Mouse (Mus musculus): ENCODE measurements around the gene Tmem126b. TPM values are rescaled to one million over a fixed set of nuclear protein-coding genes. Genes with fewer than 3 reads are reported as not detected.

The Tmem126b gene
- polyA plus RNA-seq, 1 experiment from 2014 or later, result 22.9 TPM

DNA sequence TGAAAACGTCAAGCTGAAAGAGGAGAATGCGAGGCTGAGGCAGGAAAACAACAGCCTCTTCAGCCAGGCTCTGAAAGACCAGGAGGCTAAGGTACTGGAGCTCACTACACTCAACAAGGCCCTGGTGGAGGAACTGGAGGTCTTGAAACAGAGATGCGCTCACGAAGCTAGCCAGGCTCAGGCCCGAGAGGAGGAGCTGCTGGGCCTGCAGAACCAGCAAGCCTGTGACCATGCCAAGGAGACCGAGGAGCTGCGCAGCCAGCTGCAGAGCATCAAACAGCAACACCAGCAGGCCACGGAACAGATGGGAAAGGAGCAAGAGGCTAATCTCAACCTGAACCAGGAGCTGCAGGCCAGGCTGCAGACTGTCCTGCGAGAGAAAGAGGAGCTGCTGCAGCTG lies 48.8 kb downstream of the Tmem126b start:
- no peak overlapping the region for H3K9ac ChIP-seq (replicated peaks; ENCODE audit: low read depth)
- H3K36me3 ChIP-seq (ENCODE audit: insufficient read depth, low read length), result no peaks in the 10 kb centered on the region
- no peak for ATAC-seq
- H3K9me3 ChIP-seq (ENCODE audit: low read length), result no peaks in the 10 kb centered on the region
- DNase-seq (ENCODE audit: low spot score), result peak; percentile 5
- peak overlapping the region; percentile 66 for H3K4me2 ChIP-seq (replicated peaks; ENCODE audit: low read depth, low read length)
- no peak overlapping the region for H3K27ac ChIP-seq (ENCODE audit: low read length)
- H3K4me3 ChIP-seq (ENCODE audit: low read depth, low read length), result peak overlapping the region; percentile 39; the same call in 1 of the 2 replicates
- peaks cover 4% of the 10 kb centered on the region; the same call in 1 of the 2 replicates for H3K4me1 ChIP-seq (ENCODE audit: insufficient read depth, low read depth, low read length)
- no peaks in the 10 kb centered on the region for H3K27me3 ChIP-seq (replicated peaks; ENCODE audit: insufficient read depth, low read length)
- WGBS, result 63% methylated on average over 9 of the region's 9 CpGs
- no peak for TF ChIP-seq CTCF (IDR thresholded peaks at IDR 0.05)
- TF ChIP-seq EP300 (IDR thresholded peaks at IDR 0.05), result no peak

- DNase-seq (ENCODE audit: low spot score) (peak; percentile 98), ATAC-seq (peak; percentile 100)
- H3K4me2 ChIP-seq (replicated peaks; ENCODE audit: low read depth, low read length), result peak within 1 kb of the TSS; percentile 66
- H3K9ac ChIP-seq (replicated peaks; ENCODE audit: low read depth), result no peak within 1 kb of the TSS; the same call in 1 of the 2 replicates
- H3K4me3 ChIP-seq (ENCODE audit: low read depth, low read length), result peak within 1 kb of the TSS; percentile 39
- H3K27ac ChIP-seq (ENCODE audit: low read length), result no peak within 1 kb of the TSS
- H3K36me3 ChIP-seq (ENCODE audit: insufficient read depth, low read length), result no peaks in the 10 kb centered on the region
- WGBS, result 22% methylated on average over 29 of the region's 29 CpGs
- peaks cover 4% of the 10 kb centered on the region; the same call in 1 of the 2 replicates for H3K4me1 ChIP-seq (ENCODE audit: insufficient read depth, low read depth, low read length)
- H3K9me3 ChIP-seq (ENCODE audit: low read length), result no peaks in the 10 kb centered on the region
- TF ChIP-seq CTCF (IDR thresholded peaks at IDR 0.05) (no peak), EP300 (IDR thresholded peaks at IDR 0.05) (no peak)
- no peaks in the 10 kb centered on the region for H3K27me3 ChIP-seq (replicated peaks; ENCODE audit: insufficient read depth, low read length)
Observed at GRCm38 (mm10) chr7:90426020-90427001, 49.5 kb downstream of the Tmem126b start, which contains the start of gene Ccdc89. Gene Ccdc89, plus strand, starts transcription at chr7:90426577.

Other genes starting within 250 kb of the Tmem126b start
- gene Ccdc83, start 210.2 kb downstream of the Tmem126b start, polyA plus RNA-seq (2015; fragmentation: Nextera tagmentation; extraction: Ambion mirVana), result 0.57 and 0.64 TPM in 2 replicates
- gene Sytl2, start 173.7 kb downstream of the Tmem126b start, polyA plus RNA-seq (2015; fragmentation: Nextera tagmentation; extraction: Ambion mirVana), result 7.4 and 8.0 TPM in 2 replicates
- gene Ccdc89, start 49.4 kb downstream of the Tmem126b start, polyA plus RNA-seq (2015; fragmentation: Nextera tagmentation; extraction: Ambion mirVana), result 1.2 and 1.4 TPM in 2 replicates
- 23.7 and 28.7 TPM in 2 replicates for gene Crebzf, start 33.3 kb downstream of the Tmem126b start, polyA plus RNA-seq (2015; fragmentation: Nextera tagmentation; extraction: Ambion mirVana)
- 62.6 and 63.5 TPM in 2 replicates for gene Tmem126a, start 18.8 kb downstream of the Tmem126b start, polyA plus RNA-seq (2015; fragmentation: Nextera tagmentation; extraction: Ambion mirVana)
- gene Dlg2, start 671 bp upstream of the Tmem126b start, polyA plus RNA-seq (2015; fragmentation: Nextera tagmentation; extraction: Ambion mirVana), result 0.23 and 0.43 TPM in 2 replicates